Comparison of ENCODE assay signal across 8 mouse cellular contexts in the genomic region with DNA sequence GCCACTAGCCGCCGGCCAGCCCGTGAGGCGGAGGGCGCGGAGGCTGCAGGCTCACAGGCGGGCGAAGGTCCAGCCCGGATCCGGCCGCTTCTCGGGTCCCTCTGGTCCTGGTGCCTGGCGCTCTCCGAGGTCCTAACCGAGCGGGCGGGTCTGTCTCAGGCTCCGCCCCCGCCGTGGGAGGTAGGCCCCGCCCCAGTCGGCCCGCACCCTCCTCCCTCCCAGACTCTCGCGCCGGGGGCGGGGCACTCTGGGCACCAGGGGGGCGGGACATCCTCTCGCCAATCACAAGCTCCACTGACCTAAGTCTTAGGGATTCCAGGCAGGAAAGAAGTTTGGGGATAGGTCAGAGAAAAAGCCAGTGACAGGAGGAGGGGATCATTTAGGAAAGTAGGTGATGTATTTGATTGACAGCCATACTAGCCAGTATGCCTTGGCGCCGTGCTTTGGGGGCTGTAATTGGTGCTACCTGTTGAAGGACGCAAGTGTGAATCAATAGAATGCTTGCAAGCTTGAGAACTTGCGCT. TPM values are rescaled to one million over a fixed set of nuclear protein-coding genes. Genes with fewer than 3 reads are reported as not detected.
DNase-seq lines count a peak whose midpoint lies in the region; ATAC-seq lines count a peak whose summit lies in the region.

Stxbp5l (minus strand) TSS at position 142 of the 524 bp plus-strand sequence.

- peak within 1 kb of the TSS; percentile 87 for H3K9ac ChIP-seq in hindbrain, embryonic 16.5 days (ENCODE audit: low read depth, low read length)

- H3K27ac ChIP-seq in hindbrain, embryonic 16.5 days (ENCODE audit: low read depth, low read length) = peak within 1 kb of the TSS; percentile 74

- H3K4me3 ChIP-seq in hindbrain, embryonic 16.5 days (ENCODE audit: low read length) = peak within 1 kb of the TSS; percentile 88

- ATAC-seq in hindbrain, embryonic 16.5 days = peak; percentile 97

- H3K4me2 ChIP-seq in hindbrain, embryonic 16.5 days (ENCODE audit: low read length) = peak within 1 kb of the TSS; percentile 63

- DNase-seq in ZHBTc4 (ENCODE audit: low read depth, low spot score) = peak; percentile 98
- DNase-seq in cerebellum, postnatal 4 days (ENCODE audit: low spot score in 2 of 2) = peak; percentile 94 to 98
- DNase-seq in gastrocnemius, adult 8-10 months (ENCODE audit: low spot score in 2 of 2) = peak; percentile 76 to 79
- DNase-seq in left cerebral cortex, adult 11 months (ENCODE audit: low spot score) = peak; percentile 93
- DNase-seq in lung, postnatal 25 days (ENCODE audit: low spot score) = peak; percentile 68
- peak; percentile 93 for DNase-seq in right cerebral cortex, adult 2 months (ENCODE audit: low spot score in 2 of 2)
- DNase-seq in urinary bladder, postnatal 10 days (ENCODE audit: low spot score) = peak; percentile 51

- WGBS in hindbrain, embryonic 16.5 days = 1% methylated on average over 31 of the region's 33 CpGs

- no peaks in the 10 kb centered on the region for H3K27me3 ChIP-seq in hindbrain, embryonic 16.5 days (replicated peaks; ENCODE audit: control insufficient read depth, insufficient read depth, low read length)

- H3K4me1 ChIP-seq in hindbrain, embryonic 16.5 days (ENCODE audit: control insufficient read depth, insufficient read depth, low read depth, low read length) = peaks cover 7% of the 10 kb centered on the region; the same call in 1 of the 2 replicates

- no peaks in the 10 kb centered on the region for H3K9me3 ChIP-seq in hindbrain, embryonic 16.5 days (ENCODE audit: control insufficient read depth, low read length)

- H3K36me3 ChIP-seq in hindbrain, embryonic 16.5 days (ENCODE audit: control insufficient read depth, insufficient read depth, low read length) = no peaks in the 10 kb centered on the region

RNA-seq across cellular contexts. Expression of gene Stxbp5l, which starts in this region (rescaled TPM):
- under 1 TPM in 2 of 4 experiments, not detected in 2; 0.10 to 0.11 TPM for total RNA-seq in gastrocnemius, adult 8-10 months (2022)
- polyA plus RNA-seq in hindbrain, embryonic 16.5 days (2015; fragmentation: Nextera tagmentation; extraction: Ambion mirVana) = 15.4 and 19.2 TPM in 2 replicates

Comparison
In these comparisons a context has a peak if more than half of its experiments do, and no peak if none do; other contexts are left out.
1. Peak in every context shown above with its lines: DNase-seq, ATAC-seq, H3K4me3 ChIP-seq and H3K27ac ChIP-seq.
2. Peak in DNase-seq in gastrocnemius, adult 8-10 months; RNA of the gene not detected or under 1 TPM.